Mouse (Mus musculus) T-helper 17 cell (primary cell): Measurements from ENCODE around the gene U2af1l4.

Experiments used
- in situ Hi-C, 2 experiments: fragments of 300-600 bp; cut with MboI, MseI; formaldehyde crosslinking; loops; 1 replicate in 1 of 2; 2 replicates in 1 of 2; pipeline ENCODE4 v1.15.1; 2025; ENCODE audit warnings: high pct_unique_total_duplicates in 2 of 2

U2af1l4 gene

DNA sequence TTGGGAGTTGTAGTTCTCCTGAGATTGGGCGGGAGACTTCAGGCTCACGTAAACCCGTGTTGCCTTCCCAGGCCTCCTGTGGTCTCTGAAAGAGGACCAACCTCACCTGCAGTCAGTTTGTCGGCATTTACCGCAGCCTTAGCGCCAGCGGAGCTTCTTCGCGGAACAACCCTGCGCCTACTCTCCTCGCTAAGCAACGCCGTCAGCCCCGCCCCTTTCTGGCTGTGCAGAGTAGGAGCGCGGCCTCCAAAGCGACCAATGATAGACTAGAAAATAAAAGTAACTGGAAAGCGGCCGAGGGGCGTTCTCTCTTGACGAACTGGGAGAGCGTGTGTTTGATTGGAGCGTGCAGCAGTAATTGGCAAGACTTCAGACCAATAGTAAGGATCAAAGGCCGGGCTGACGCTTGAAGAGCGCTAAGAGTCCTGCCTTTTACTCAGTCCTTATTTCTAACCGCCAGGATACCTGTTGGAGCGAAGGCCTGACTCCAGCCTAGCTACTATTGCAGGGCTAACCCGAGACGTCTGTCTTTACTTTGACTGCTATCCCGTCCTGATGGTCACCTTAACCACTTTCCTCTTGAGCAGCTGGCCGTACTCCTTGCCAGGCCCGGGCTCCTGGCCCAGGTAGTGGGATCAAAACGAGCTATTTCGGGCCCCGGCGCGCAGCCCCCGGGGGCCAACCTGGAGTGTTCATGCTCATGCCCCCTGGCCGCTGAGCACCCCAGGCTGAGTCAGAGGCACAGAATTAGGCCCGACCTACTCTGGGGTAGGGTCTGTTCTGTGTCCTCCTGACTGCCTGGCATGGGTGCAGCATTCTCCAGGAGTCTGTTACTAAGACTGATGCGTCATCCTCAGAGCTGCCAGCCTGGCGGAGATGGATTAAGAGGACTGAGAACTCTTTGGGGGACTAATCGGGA is 10.7 kb upstream of the U2af1l4 start, which contains the start of the genes Hspb6 and Proser3:
TSS of gene Hspb6 (plus strand) at position 77 of the 919 bp plus-strand sequence.
TSS of gene Proser3 (minus strand) at position 198 of the 919 bp plus-strand sequence.
- in situ Hi-C loops: loop anchor here in 1 of 2 experiments (10.0 kb wide), 1 partner anchor 458 kb away; the partner anchor contains the start of genes Gm26920, Zfp260 and Zfp566

GRCm38 (mm10) chr7:30553021-30553589 is 10.0 kb upstream of the U2af1l4 start:
- in situ Hi-C loops: loop anchor here in 1 of 2 experiments (10.0 kb wide), 1 partner anchor 458 kb away; the partner anchor contains the start of genes Gm26920, Zfp260 and Zfp566

DNA sequence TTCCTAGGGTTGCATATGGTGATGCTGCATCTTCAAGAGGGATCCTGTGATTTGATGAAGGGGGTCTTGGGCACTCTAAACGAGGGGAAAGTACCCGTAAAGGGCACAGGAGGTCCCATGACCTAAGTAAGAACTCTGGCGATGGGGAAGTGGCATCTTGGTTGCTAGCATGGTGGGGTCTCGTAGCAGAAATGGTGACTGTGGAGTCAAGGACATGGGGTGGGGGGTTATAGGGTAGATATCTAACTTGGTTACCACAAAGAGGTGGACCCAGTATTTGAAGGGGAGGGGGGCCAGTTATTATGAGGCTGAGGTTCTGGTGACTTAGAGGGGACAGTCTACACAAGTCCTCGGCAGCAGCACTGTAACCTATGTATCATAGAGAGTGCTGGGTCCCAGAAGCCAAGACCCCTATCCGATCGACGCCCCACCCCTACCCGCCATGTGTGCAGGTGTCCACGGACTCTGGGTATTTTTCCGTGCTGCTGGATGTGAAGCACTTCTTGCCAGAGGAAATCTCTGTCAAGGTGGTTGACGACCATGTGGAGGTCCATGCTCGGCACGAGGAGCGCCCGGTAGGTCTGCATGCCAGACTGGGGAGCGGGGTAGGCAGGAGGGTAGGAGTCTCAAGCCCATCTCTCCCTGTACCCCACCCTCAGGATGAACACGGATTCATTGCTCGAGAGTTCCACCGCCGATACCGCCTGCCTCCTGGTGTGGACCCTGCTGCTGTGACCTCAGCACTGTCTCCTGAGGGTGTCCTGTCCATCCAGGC is 9.1 kb upstream of the U2af1l4 start:
- in situ Hi-C loops: loop anchor here in 1 of 2 experiments (10.0 kb wide), 1 partner anchor 459 kb away; the partner anchor contains the start of genes Gm26920, Zfp260 and Zfp566

GRCm38 (mm10) chr7:30556894-30557536 is 6.1 kb upstream of the U2af1l4 start:
- in situ Hi-C loops: loop anchor here in 1 of 2 experiments (10.0 kb wide), 1 partner anchor 462 kb away; the partner anchor contains the start of genes Gm26920, Zfp260 and Zfp566

DNA sequence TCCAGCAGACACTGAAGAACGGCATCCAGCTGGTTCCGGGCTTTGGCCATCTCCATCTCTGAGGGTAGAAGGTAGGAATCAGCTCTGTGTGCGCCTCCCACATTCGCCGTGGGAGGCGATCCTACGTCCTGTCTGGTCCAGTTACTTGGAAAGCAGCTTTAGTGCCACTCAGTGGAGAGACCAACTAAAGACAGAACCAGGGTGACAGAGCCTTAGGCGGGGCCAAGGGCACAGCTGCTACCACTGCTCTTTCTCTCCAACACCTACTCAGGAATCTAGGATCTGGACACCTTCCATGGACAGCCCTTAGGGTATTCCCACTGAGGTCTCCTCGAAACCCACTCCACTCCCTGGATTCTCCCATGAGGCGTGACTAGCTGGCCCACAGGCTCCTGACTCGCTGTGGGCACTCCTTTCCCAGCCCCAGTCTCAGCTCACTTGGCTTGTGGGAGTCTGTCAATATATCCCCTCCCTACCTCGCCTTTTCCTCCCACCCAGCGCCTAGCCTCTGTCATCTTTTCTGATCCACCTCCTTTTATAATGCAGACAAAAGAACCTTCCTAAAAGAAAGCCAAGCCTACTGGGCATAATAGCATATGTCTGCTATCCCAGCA is 5.1 kb upstream of the U2af1l4 start:
- in situ Hi-C loops: loop anchor here in 1 of 2 experiments (10.0 kb wide), 1 partner anchor 463 kb away; the partner anchor contains the start of genes Gm26920, Zfp260 and Zfp566

GRCm38 (mm10) chr7:30558656-30559442 is 4.3 kb upstream of the U2af1l4 start:
- in situ Hi-C loops: loop anchor here in 1 of 2 experiments (10.0 kb wide), 1 partner anchor 464 kb away; the partner anchor contains the start of genes Gm26920, Zfp260 and Zfp566

DNA sequence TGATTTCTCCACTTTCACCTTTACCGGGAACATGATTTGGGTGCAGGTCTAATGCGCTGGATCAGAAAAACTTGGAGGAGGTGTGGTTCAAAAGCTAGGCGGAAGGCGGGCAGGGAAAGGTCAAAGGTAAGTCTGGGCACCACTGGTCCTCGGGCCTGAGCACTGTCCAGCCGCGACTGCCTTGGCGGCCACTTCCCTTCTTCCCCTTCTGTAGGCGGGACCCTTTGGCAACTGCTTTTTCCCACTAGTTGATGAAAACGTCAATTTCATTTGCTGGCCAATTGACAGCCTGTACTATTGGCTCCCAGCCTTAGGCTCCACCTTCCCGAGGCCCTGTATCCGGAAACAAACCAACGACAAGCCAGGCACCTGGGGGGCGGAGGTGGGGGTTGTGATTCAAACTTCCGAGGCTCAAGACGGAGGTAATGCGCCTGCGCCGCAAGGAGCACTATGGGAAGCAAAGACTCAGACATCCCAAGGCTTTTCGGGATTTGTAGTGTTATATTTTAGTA is 3.6 kb upstream of the U2af1l4 start, which contains the start of gene Lin37:
TSS of gene Lin37 (minus strand) at position 396 of the 512 bp plus-strand sequence.
- in situ Hi-C loops: loop anchor here in 1 of 2 experiments (10.0 kb wide), 1 partner anchor 465 kb away; the partner anchor contains the start of genes Gm26920, Zfp260 and Zfp566

GRCm38 (mm10) chr7:30560296-30560695 is 2.8 kb upstream of the U2af1l4 start:
- in situ Hi-C loops: no loop called here

DNA sequence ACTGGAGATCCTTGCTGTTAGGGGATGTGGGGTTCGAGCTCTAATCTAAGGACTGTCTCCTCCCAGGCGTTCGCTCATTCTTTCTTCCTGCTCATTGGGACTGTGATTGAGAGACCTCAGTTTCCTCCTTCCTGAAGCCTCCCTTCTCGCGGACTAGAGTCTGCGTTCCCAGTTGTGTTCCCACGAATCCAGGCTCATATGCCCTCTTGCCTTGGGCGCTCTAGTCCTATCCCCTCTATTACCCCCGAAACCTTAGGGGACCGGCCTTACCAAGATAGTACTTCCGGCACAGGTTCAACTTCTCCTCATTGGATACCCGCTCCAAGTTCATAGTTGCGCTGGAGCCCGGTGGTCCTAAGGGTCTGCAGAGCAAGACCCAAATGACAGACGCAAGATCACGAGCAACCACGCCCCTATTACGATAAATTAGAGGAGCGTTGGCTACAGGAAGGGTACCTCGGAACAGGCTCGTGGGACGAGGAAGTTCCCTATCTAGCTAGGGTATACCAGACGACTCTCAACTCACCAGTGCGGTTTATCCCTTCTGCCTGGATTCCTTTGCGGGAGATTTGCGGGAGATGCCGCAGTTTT is 480 bp upstream of the U2af1l4 start:
- in situ Hi-C loops: no loop called here

- in situ Hi-C loops: no loop called here
Observed at GRCm38 (mm10) chr7:30563906-30564280, 792 bp downstream of the U2af1l4 start.

DNA sequence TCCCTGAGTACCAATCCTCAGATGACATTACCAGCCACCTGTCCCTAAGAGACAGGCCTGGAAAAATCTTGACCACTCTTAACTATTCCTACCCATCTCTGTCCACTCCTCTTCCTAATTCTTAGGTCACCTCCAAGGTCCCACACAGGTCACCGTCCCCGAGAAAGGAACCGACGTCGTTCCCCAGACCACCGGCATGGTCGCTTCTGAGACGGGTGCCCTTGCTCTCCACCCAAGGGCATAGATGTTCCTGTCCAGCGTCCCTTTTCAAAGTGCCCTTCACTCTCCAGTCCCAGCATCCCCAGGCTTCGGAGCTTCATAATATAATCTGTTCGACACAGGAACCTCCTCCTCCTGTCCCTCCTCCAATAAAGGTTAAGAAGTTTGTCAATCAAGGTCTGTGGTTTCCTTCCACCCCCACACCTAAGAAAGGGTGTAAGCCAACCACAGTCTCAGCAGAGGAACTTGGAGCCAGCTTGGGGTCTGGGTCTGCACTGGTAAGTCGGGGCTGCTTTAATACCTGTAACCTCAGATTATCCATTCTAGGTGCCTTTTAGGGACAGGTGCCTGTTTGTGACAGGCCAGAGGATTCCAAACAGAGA is 2.0 kb downstream of the U2af1l4 start, which contains the start of gene Igflr1:
TSS of gene Igflr1 (plus strand) at position 458 of the 602 bp plus-strand sequence.
- in situ Hi-C loops: no loop called here

- in situ Hi-C loops: no loop called here
Observed at GRCm38 (mm10) chr7:30566033-30566432, 2.9 kb downstream of the U2af1l4 start.

DNA sequence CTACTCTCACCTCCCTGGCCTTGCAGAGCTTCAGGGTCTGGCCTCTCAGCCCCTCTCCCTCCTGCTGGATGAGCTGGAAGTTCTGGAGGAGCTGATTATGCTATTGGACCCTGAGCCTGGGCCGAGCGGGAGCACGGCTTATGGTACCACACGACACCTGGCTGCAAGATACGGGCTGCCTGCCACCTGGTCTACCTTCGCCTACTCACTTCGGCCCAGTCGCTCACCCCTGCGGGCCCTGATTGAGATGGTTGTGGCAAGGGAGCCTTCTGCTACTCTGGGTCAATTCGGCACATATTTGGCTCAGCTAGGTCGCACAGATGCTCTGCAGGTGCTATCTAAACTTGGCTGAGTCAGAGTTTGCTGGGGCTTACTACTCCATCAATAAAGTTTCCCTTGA is 4.5 kb downstream of the U2af1l4 start:
- in situ Hi-C loops: no loop called here

DNA sequence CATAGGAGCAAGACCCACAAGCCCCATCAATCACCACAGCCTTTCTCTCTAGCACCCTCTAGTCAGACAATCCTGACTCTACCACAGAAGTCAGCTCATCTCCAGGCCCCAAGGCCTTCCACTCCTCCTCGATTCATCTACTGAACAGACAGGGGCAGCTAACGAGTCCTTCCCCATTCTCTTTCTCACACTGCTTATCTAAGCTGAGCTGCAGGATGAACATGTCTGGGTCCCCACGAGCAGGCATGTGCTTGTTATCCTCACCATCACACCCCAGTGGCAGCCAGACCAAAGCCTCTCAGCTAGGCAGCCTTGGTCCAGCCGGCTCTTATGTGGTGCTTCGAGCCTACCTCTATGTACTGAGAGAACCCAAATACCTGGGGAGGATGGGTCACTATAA is 9.3 kb downstream of the U2af1l4 start:
- in situ Hi-C loops: loop anchor here in 1 of 2 experiments (5.0 kb wide), 1 partner anchor 45 kb away; no protein-coding TSS in a partner anchor

- in situ Hi-C loops: loop anchor here in 1 of 2 experiments (5.0 kb wide), 1 partner anchor 44 kb away; no protein-coding TSS in a partner anchor
Observed at GRCm38 (mm10) chr7:30572969-30573368, 9.9 kb downstream of the U2af1l4 start.

DNA sequence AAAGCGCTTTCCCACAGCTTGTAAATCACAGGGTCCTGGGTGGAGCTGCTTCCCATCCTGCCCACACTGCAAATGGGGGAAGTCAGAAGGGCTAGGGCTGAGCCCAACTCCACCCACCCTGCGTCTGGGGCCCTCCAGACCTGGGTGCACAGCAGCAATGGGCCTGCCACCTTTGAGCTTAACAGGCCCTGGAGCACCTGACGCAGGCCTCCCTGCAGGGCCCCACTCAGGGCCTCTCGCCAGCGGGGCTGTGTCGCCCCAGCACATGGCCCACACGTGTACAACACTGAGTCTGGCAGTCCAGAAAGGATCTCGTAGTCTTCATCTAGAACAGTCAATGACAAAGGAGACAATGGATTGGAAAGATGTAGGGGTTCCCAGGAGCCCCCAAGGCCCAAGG is 16.8 kb downstream of the U2af1l4 start:
- in situ Hi-C loops: no loop called here

DNA sequence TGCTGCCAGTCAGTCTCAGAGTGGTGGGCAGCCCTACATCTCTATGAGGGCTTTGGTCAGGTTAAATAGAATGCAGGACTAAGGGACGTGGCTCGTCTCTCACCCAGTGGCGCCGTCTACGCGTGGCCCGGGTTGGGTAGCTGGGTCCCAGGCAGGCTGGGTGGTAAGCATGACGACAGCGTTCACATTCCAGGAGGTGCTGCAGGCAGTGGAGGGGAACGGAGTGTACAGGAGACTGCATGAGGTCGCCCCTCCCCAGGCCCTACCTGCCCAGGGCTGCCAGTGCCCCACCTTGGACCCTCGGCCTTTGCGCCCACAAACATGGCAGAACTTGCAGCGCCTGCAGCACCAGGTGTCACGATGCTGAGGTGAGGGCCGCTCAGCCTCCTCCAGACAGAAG is 18.4 kb downstream of the U2af1l4 start:
- in situ Hi-C loops: no loop called here

- in situ Hi-C loops: no loop called here
Observed at GRCm38 (mm10) chr7:30584339-30584738, 21.2 kb downstream of the U2af1l4 start.
